Comparison of ENCODE assay signal across 13 mouse cellular contexts in genomic region chr8:127855653-127856300, GRCm38 (mm10).
A peak's percentile ranks its signal among the peaks of the same experiment; 100 is the strongest.
DNase-seq lines count a peak whose midpoint lies in the region; ATAC-seq lines count a peak whose summit lies in the region.
"Had no signal": no experiment of that assay in that cellular context is flagged by ENCODE, and none has a peak within 500 bp of the region (broad histone marks: within the 10 kb centered on the region; RNA-seq: fewer than 3 reads in every experiment).

No protein-coding gene starts in this region.

- no peak overlapping the region for H3K9ac ChIP-seq in lung, embryonic 16.5 days (ENCODE audit: low read length)
- H3K9ac ChIP-seq: forebrain, embryonic 12.5 days; hindbrain, embryonic 13.5 days; liver, postnatal 0 days had no signal

- no peak overlapping the region for H3K4me3 ChIP-seq in lung, embryonic 16.5 days (ENCODE audit: low read length)
- no peak overlapping the region for H3K4me3 ChIP-seq in midbrain, embryonic 10.5 days
- H3K4me3 ChIP-seq: forebrain, embryonic 12.5 days; hindbrain, embryonic 13.5 days; left cerebral cortex, adult 2 months had no signal

- 0 out of 2 replicates have a peak overlapping the region, but pooled peaks have one; percentile 2 for H3K4me2 ChIP-seq in lung, embryonic 16.5 days (ENCODE audit: low read depth, low read length)
- H3K4me2 ChIP-seq: forebrain, embryonic 12.5 days; hindbrain, embryonic 13.5 days had no signal

- DNase-seq in frontal cortex, postnatal 10 days (ENCODE audit: low spot score in 2 of 2), result no peak
- peak; percentile 22 for DNase-seq in right cerebral cortex, postnatal 10 days (ENCODE audit: low spot score in 2 of 2)
- DNase-seq in right cerebral cortex, adult 18-20 months, result no peak
- DNase-seq in thymus, postnatal 4 days, result no peak
- DNase-seq in urinary bladder, postnatal 36 days (ENCODE audit: low spot score in 2 of 2), result no peak
- DNase-seq in midbrain, embryonic 10.5 days (ENCODE audit: low spot score), result no peak
- DNase-seq: adrenal gland, postnatal 25 days; liver, postnatal 0 days had no signal

- H3K27ac ChIP-seq in lung, embryonic 16.5 days (ENCODE audit: low read length), result peak overlapping the region; percentile 74
- no peak overlapping the region for H3K27ac ChIP-seq in midbrain, embryonic 10.5 days (replicated peaks)
- H3K27ac ChIP-seq: forebrain, embryonic 12.5 days; hindbrain, embryonic 13.5 days; left cerebral cortex, adult 2 months had no signal

- no peaks in the 10 kb centered on the region for H3K27me3 ChIP-seq in lung, embryonic 16.5 days (ENCODE audit: control insufficient read depth, insufficient read depth, low read depth, low read length)
- no peaks in the 10 kb centered on the region for H3K27me3 ChIP-seq in midbrain, embryonic 10.5 days (ENCODE audit: low read depth, poor library complexity, severe bottlenecking)
- H3K27me3 ChIP-seq: forebrain, embryonic 12.5 days; hindbrain, embryonic 13.5 days had no signal

- no peaks in the 10 kb centered on the region for H3K36me3 ChIP-seq in lung, embryonic 16.5 days (ENCODE audit: control insufficient read depth, insufficient read depth, low read length)
- no peaks in the 10 kb centered on the region for H3K36me3 ChIP-seq in midbrain, embryonic 10.5 days
- H3K36me3 ChIP-seq: forebrain, embryonic 12.5 days; hindbrain, embryonic 13.5 days had no signal

- H3K9me3 ChIP-seq in lung, embryonic 16.5 days (ENCODE audit: control insufficient read depth, low read length), result no peaks in the 10 kb centered on the region
- no peaks in the 10 kb centered on the region for H3K9me3 ChIP-seq in midbrain, embryonic 10.5 days (replicated peaks)
- H3K9me3 ChIP-seq: forebrain, embryonic 12.5 days; hindbrain, embryonic 13.5 days had no signal

- ATAC-seq in frontal cortex, adult (ENCODE audit: low TSS enrichment), result peak; percentile 72; the same call in 1 of the 2 replicates
- ATAC-seq in lung, embryonic 16.5 days (ENCODE audit: low read depth), result peak; percentile 79
- ATAC-seq: liver, postnatal 0 days had no signal

- peaks cover 15% of the 10 kb centered on the region for H3K4me1 ChIP-seq in lung, embryonic 16.5 days (replicated peaks; ENCODE audit: control insufficient read depth, insufficient read depth, low read length)
- H3K4me1 ChIP-seq in midbrain, embryonic 10.5 days, result peaks cover 13% of the 10 kb centered on the region
- H3K4me1 ChIP-seq: hindbrain, embryonic 13.5 days had no signal

- 26% methylated on average over 4 of the region's 4 CpGs for WGBS in lung, embryonic 16.5 days
- 58% methylated on average over 4 of the region's 4 CpGs for WGBS in midbrain, embryonic 10.5 days

Comparison
In these comparisons a context has a peak if more than half of its experiments do, and no peak if none do; other contexts are left out.
1. DNase-seq: peak in right cerebral cortex, postnatal 10 days (2 of 2); none in frontal cortex, postnatal 10 days (0 of 2), right cerebral cortex, adult 18-20 months (single experiment), thymus, postnatal 4 days (single experiment), urinary bladder, postnatal 36 days (0 of 2) and midbrain, embryonic 10.5 days (single experiment).